Mouse (Mus musculus) MEL (cell line): ENCODE data around the gene Slc44a2. TPM values are rescaled to one million over a fixed set of nuclear protein-coding genes. Genes with fewer than 3 reads are reported as not detected.

Source experiments
- DNase-seq: peaks from one replicate; pipeline ENCODE4 v3.0.0; 2011; ENCODE audit warnings: low read depth, low spot score
- H3K27ac ChIP-seq: 2 replicates; pipeline ENCODE4 v1.5.1; 2012; ENCODE audit warnings: low read depth, mild to moderate bottlenecking, control low read depth, low read length, moderate library complexity; ENCODE audit not compliant: control insufficient read depth
- H3K27me3 ChIP-seq, 2 experiments: fragments of 150-350 bp in 1 of 2; sonication (generic) in 1 of 2; 2 replicates each; pipeline ENCODE4 v1.6.1; 2012; ENCODE audit warnings: low read length in 2 of 2, mild to moderate bottlenecking in 2 of 2, improper control_type of control experiment in 1 of 2, moderate library complexity in 1 of 2; ENCODE audit not compliant: insufficient read depth in 2 of 2, control insufficient read depth in 1 of 2
- H3K36me3 ChIP-seq, 2 experiments: 2 replicates each; pipeline ENCODE4 v1.6.1; 2012 to 2014; ENCODE audit warnings: low read length in 2 of 2, improper control_type of control experiment in 1 of 2, inconsistent platforms in 1 of 2, mild to moderate bottlenecking in 1 of 2; ENCODE audit not compliant: insufficient read depth in 2 of 2, control insufficient read depth in 1 of 2
- H3K4me1 ChIP-seq, 2 experiments: fragments of 150-350 bp in 1 of 2; sonication (generic) in 1 of 2; 2 replicates each; pipeline ENCODE4 v1.6.1; 2012; ENCODE audit warnings: low read length in 2 of 2, improper control_type of control experiment in 1 of 2, mild to moderate bottlenecking in 1 of 2; ENCODE audit not compliant: insufficient read depth in 2 of 2, control insufficient read depth in 1 of 2
- H3K4me3 ChIP-seq, 2 experiments: fragments of 150-350 bp in 1 of 2; sonication (generic) in 1 of 2; 2 replicates each; pipeline ENCODE4 v1.5.1; 2012; ENCODE audit warnings: low read depth in 2 of 2, low read length in 2 of 2, mild to moderate bottlenecking in 2 of 2, moderate library complexity in 2 of 2, control low read depth in 1 of 2, improper control_type of control experiment in 1 of 2; ENCODE audit not compliant: control insufficient read depth in 1 of 2, insufficient read depth in 1 of 2
- H3K79me2 ChIP-seq: 2 replicates; pipeline ENCODE4 v1.6.1; 2012; ENCODE audit warnings: mild to moderate bottlenecking, low read length, moderate library complexity; ENCODE audit not compliant: control insufficient read depth, poor library complexity, insufficient read depth
- H3K9ac ChIP-seq: 2 replicates; pipeline ENCODE4 v1.6.1; 2012; ENCODE audit warnings: low read depth, mild to moderate bottlenecking, control low read depth, low read length, moderate library complexity; ENCODE audit not compliant: control insufficient read depth, poor library complexity, severe bottlenecking
- H3K9me3 ChIP-seq: fragments of 150-350 bp; sonication (generic); replicated peaks from 2 replicates; pipeline ENCODE4 v1.6.1; 2012; ENCODE audit warnings: mild to moderate bottlenecking, low read length, improper control_type of control experiment, moderate library complexity; ENCODE audit not compliant: insufficient read depth
- BHLHE40 ChIP-seq: IDR thresholded peaks from 2 replicates; pipeline ENCODE4 v1.6.1; 2012; ENCODE audit warnings: low read depth, mild to moderate bottlenecking, inconsistent platforms, low read length, improper control_type of control experiment, borderline replicate concordance
- CHD1 ChIP-seq: IDR thresholded peaks from 2 replicates; pipeline ENCODE4 v1.6.1; 2012; ENCODE audit warnings: low read depth, mild to moderate bottlenecking, inconsistent platforms, low read length, improper control_type of control experiment
- CHD2 ChIP-seq: IDR thresholded peaks from 2 replicates; pipeline ENCODE4 v1.6.1; 2011; ENCODE audit warnings: low read length, improper control_type of control experiment
- ELF1 ChIP-seq: IDR thresholded peaks from 2 replicates; pipeline ENCODE4 v1.6.1; 2014; ENCODE audit warnings: low read depth, mild to moderate bottlenecking, inconsistent platforms, low read length, improper control_type of control experiment, moderate library complexity
- EP300 ChIP-seq, 2 experiments: IDR thresholded peaks; 2 replicates each; pipeline ENCODE4 v1.6.1; 2011; ENCODE audit warnings: improper control_type of control experiment in 2 of 2, low read length in 2 of 2, low read depth in 1 of 2, mild to moderate bottlenecking in 1 of 2
- ETS1 ChIP-seq: IDR thresholded peaks from 2 replicates; pipeline ENCODE4 v1.6.1; 2012; ENCODE audit warnings: low read depth, mild to moderate bottlenecking, inconsistent platforms, low read length, improper control_type of control experiment, moderate library complexity
- GABPA ChIP-seq: IDR thresholded peaks from 2 replicates; pipeline ENCODE4 v1.6.1; 2012; ENCODE audit warnings: low read depth, mild to moderate bottlenecking, inconsistent platforms, low read length, improper control_type of control experiment, moderate library complexity
- GATA1 ChIP-seq: IDR thresholded peaks from 2 replicates; pipeline ENCODE4 v1.6.1; 2011; ENCODE audit warnings: low read depth, low read length, improper control_type of control experiment
- HCFC1 ChIP-seq: IDR thresholded peaks from 2 replicates; pipeline ENCODE4 v1.6.1; 2012; ENCODE audit warnings: low read depth, mild to moderate bottlenecking, inconsistent platforms, low read length, improper control_type of control experiment, moderate library complexity
- JUND ChIP-seq: IDR thresholded peaks from 2 replicates; pipeline ENCODE4 v1.6.1; 2011; ENCODE audit warnings: low read depth, mild to moderate bottlenecking, improper control_type of control experiment, low read length
- KAT2A ChIP-seq: conservative IDR thresholded peaks from 2 replicates; pipeline ENCODE4 v1.6.1; 2012; ENCODE audit warnings: low read depth, low read length, improper control_type of control experiment, inconsistent platforms
- MAFK ChIP-seq: IDR thresholded peaks from 2 replicates; pipeline ENCODE4 v1.6.1; 2011; ENCODE audit warnings: low read depth, mild to moderate bottlenecking, low read length, improper control_type of control experiment, borderline replicate concordance
- MAX ChIP-seq: IDR thresholded peaks from 2 replicates; pipeline ENCODE4 v1.6.1; 2011; ENCODE audit warnings: low read length, improper control_type of control experiment
- MEF2A ChIP-seq: IDR thresholded peaks from 2 replicates; pipeline ENCODE4 v1.6.1; 2014; ENCODE audit warnings: low read depth, mild to moderate bottlenecking, inconsistent platforms, low read length, improper control_type of control experiment; ENCODE audit not compliant: poor library complexity, insufficient replicate concordance, severe bottlenecking; ENCODE audit errors: extremely low read depth
- MYB ChIP-seq: IDR thresholded peaks from 2 replicates; pipeline ENCODE4 v1.6.1; 2011; ENCODE audit warnings: mild to moderate bottlenecking, low read depth, low read length, improper control_type of control experiment
- MYC ChIP-seq: IDR thresholded peaks from 2 replicates; pipeline ENCODE4 v1.6.1; 2011; ENCODE audit warnings: low read depth, mild to moderate bottlenecking, low read length, improper control_type of control experiment, moderate library complexity
- NELFE ChIP-seq: IDR thresholded peaks from 2 replicates; pipeline ENCODE4 v1.6.1; 2011; ENCODE audit warnings: low read depth, low read length, improper control_type of control experiment
- NRF1 ChIP-seq: IDR thresholded peaks from 2 replicates; pipeline ENCODE4 v1.6.1; 2014; ENCODE audit warnings: low read depth, mild to moderate bottlenecking, inconsistent platforms, low read length, improper control_type of control experiment, moderate library complexity; ENCODE audit not compliant: poor library complexity, insufficient read depth, severe bottlenecking
- POLR2AphosphoS2 ChIP-seq: IDR thresholded peaks from 2 replicates; pipeline ENCODE4 v1.6.1; 2011; ENCODE audit warnings: low read length, improper control_type of control experiment
- POLR2AphosphoS5 ChIP-seq: IDR thresholded peaks from 2 replicates; pipeline ENCODE4 v1.6.1; 2012; ENCODE audit warnings: low read depth, borderline replicate concordance, mild to moderate bottlenecking, inconsistent platforms, low read length, moderate library complexity, mixed read lengths
- RAD21 ChIP-seq: IDR thresholded peaks from 2 replicates; pipeline ENCODE4 v1.6.1; 2011; ENCODE audit warnings: mild to moderate bottlenecking, low read depth, low read length, improper control_type of control experiment
- RCOR1 ChIP-seq: IDR thresholded peaks from 2 replicates; pipeline ENCODE4 v1.6.1; 2012; ENCODE audit warnings: low read depth, mild to moderate bottlenecking, inconsistent platforms, low read length, improper control_type of control experiment
- SIN3A ChIP-seq: IDR thresholded peaks from 2 replicates; pipeline ENCODE4 v1.6.1; 2012; ENCODE audit warnings: low read length, improper control_type of control experiment, inconsistent platforms
- SMC3 ChIP-seq: IDR thresholded peaks from 2 replicates; pipeline ENCODE4 v1.6.1; 2011; ENCODE audit warnings: low read depth, low read length, improper control_type of control experiment
- TAL1 ChIP-seq: IDR thresholded peaks from 2 replicates; pipeline ENCODE4 v1.6.1; 2012; ENCODE audit warnings: mild to moderate bottlenecking, inconsistent platforms, low read length, moderate library complexity, mixed read lengths
- TBP ChIP-seq: IDR thresholded peaks from 2 replicates; pipeline ENCODE4 v1.8.0; 2011; ENCODE audit warnings: low read depth, low read length, improper control_type of control experiment
- TCF12 ChIP-seq: IDR thresholded peaks from 2 replicates; pipeline ENCODE4 v1.6.1; 2014; ENCODE audit warnings: low read depth, mild to moderate bottlenecking, inconsistent platforms, low read length, improper control_type of control experiment, moderate library complexity
- UBTF ChIP-seq: IDR thresholded peaks from 2 replicates; pipeline ENCODE4 v1.6.1; 2012; ENCODE audit warnings: low read depth, mild to moderate bottlenecking, inconsistent platforms, low read length, improper control_type of control experiment, moderate library complexity, borderline replicate concordance; ENCODE audit not compliant: insufficient read depth
- USF1 ChIP-seq: IDR thresholded peaks from 2 replicates; pipeline ENCODE4 v1.6.1; 2014; ENCODE audit warnings: low read depth, mild to moderate bottlenecking, inconsistent platforms, low read length, improper control_type of control experiment, moderate library complexity
- USF2 ChIP-seq, 2 experiments: IDR thresholded peaks; 2 replicates each; pipeline ENCODE4 v1.6.1; 2011 to 2012; ENCODE audit warnings: improper control_type of control experiment in 2 of 2, low read length in 2 of 2, borderline replicate concordance in 1 of 2, inconsistent platforms in 1 of 2, low read depth in 1 of 2, mild to moderate bottlenecking in 1 of 2; ENCODE audit not compliant: insufficient read depth in 1 of 2
- polyA plus RNA-seq, 2 experiments: library from polyadenylated mRNA; stranded (reverse) in 1 of 2; unstranded in 1 of 2; fragments of >175 nt in 1 of 2; fragments of >200 nt in 1 of 2; gene quantifications; 2 replicates each; pipeline versions ENCODE4 v1.2.1 to v1.2.4; 2012; ENCODE audit warnings: low replicate concordance in 2 of 2, low read depth in 1 of 2; ENCODE audit not compliant: insufficient read length in 2 of 2, insufficient read depth in 1 of 2, missing spikeins in 1 of 2
- total RNA-seq: library from RNA; depleted of rRNA; stranded (reverse); fragments of 300-350 nt; gene quantifications from 2 replicates; pipeline ENCODE4 v1.2.3, GENCODE M21; 2012

Slc44a2 gene
- total and polyA plus RNA-seq, 3 experiments = 27.3 to 121 TPM; not detected in 1

GRCm38 (mm10) chr9:21351702-21352377 lies 31.3 kb downstream of the Slc44a2 start (continued):
- no peak for TF ChIP-seq UBTF
- TF ChIP-seq JUND = 0 out of 2 replicates have a peak, but pooled peaks have one; percentile 7

- Histone ChIP-seq H3K36me3 (peaks cover 0 to 21% of the 10 kb centered on the region in 2 experiments; a peak in 3 of 4 replicates), H3K9ac (peak overlapping the region; percentile 70), H3K27ac (peak overlapping the region; percentile 86), H3K27me3 (no peaks in the 10 kb centered on the region), H3K4me3 (peak overlapping the region; percentile 51 to 53), H3K4me1 (peaks cover 11 to 26% of the 10 kb centered on the region in 2 experiments), H3K79me2 (peaks cover 15% of the 10 kb centered on the region), H3K9me3 (no peaks in the 10 kb centered on the region)
- peak; percentile 100 for DNase-seq
- TF ChIP-seq TBP (peak; percentile 98), UBTF (no peak), SMC3 (peak; percentile 25), SIN3A (peak; percentile 98), KAT2A (peak; percentile 61), BHLHE40 (peak; percentile 89; the same call in 1 of the 2 replicates), MYB (peak; percentile 52; the same call in 1 of the 2 replicates), RAD21 (no peak), NELFE (peak; percentile 99), TCF12 (peak; percentile 93), CHD1 (peak; percentile 22), ETS1 (peak; percentile 87), POLR2AphosphoS5 (peak; percentile 95; the same call in 1 of the 2 replicates), MAFK (no peak), CHD2 (no peak; the same call in 1 of the 2 replicates), MYC (peak; percentile 100), ELF1 (peak; percentile 93), TAL1 (peak; percentile 99), EP300 (IDR thresholded peaks at IDR 0.05; ENCODE audit: low read depth in 1 of 2, low read length in 2 of 2) (peak; percentile 95 to 97), NRF1 (0 out of 2 replicates have a peak, but pooled peaks have one; percentile 9), USF1 (no peak), JUND (no peak), MAX (peak; percentile 98), RCOR1 (peak; percentile 51; the same call in 1 of the 2 replicates), USF2 (IDR thresholded peaks at IDR 0.05; ENCODE audit: borderline replicate concordance in 1 of 2, insufficient read depth in 1 of 2, low read depth in 1 of 2, low read length in 2 of 2) (no peak), GATA1 (peak; percentile 98), POLR2AphosphoS2 (peak; percentile 98), MEF2A (peak; percentile 48; the same call in 1 of the 2 replicates), GABPA (0 out of 2 replicates have a peak, but pooled peaks have one; percentile 50), HCFC1 (peak; percentile 87)
Observed at GRCm38 (mm10) chr9:21352463-21353372, 32.2 kb downstream of the Slc44a2 start.
